Mouse (Mus musculus) layer of hippocampus, adult 2 months (tissue): ENCODE results near the gene Spata31d1a. TPM values are rescaled to one million over a fixed set of nuclear protein-coding genes. Genes with fewer than 3 reads are reported as not detected.
A peak's percentile ranks its signal among the peaks of the same experiment; 100 is the strongest.

ENCODE experiments used
- DNase-seq, 2 experiments: peaks; one replicate each; pipeline ENCODE4 v3.0.0; 2022; ENCODE audit warnings: low spot score in 2 of 2
- H3K27ac ChIP-seq: fragments of 200-600 bp; 2 replicates; pipeline ENCODE4 v1.8.1; 2022
- H3K4me3 ChIP-seq: fragments of 200-600 bp; 2 replicates; pipeline ENCODE4 v1.8.1; 2022; ENCODE audit warnings: mild to moderate bottlenecking
- CTCF ChIP-seq: fragments of 200-600 bp; conservative IDR thresholded peaks from 2 replicates; pipeline ENCODE4 v1.8.1; 2022; ENCODE audit warnings: antibody characterized with exemption, mild to moderate bottlenecking, moderate library complexity
- total RNA-seq, 2 experiments: library from RNA; stranded (reverse); gene quantifications; 2 replicates each; pipeline ENCODE4 v1.2.3; 2021

The Spata31d1a gene
- total RNA-seq, 2 experiments from 2014 or later, result 0.22 to 0.26 TPM

- no peak for TF ChIP-seq CTCF
- DNase-seq, result no peak
- Histone ChIP-seq H3K4me3 (no peak overlapping the region), H3K27ac (no peak overlapping the region)
Observed at GRCm38 (mm10) chr13:59691478-59691877, 18.7 kb downstream of the Spata31d1a start.

- Histone ChIP-seq H3K4me3 (no peak overlapping the region), H3K27ac (no peak overlapping the region)
- no peak for DNase-seq
- TF ChIP-seq CTCF, result no peak
Observed at GRCm38 (mm10) chr13:59690576-59690975, 19.6 kb downstream of the Spata31d1a start.

GRCm38 (mm10) chr13:59689843-59690242, 20.3 kb downstream of the Spata31d1a start:
- TF ChIP-seq CTCF, result no peak
- H3K4me3 ChIP-seq, result no peak overlapping the region

GRCm38 (mm10) chr13:59689313-59689712, 20.8 kb downstream of the Spata31d1a start:
- Histone ChIP-seq H3K4me3 (no peak overlapping the region), H3K27ac (no peak overlapping the region)
- no peak for DNase-seq
- TF ChIP-seq CTCF, result no peak

More at GRCm38 (mm10) chr13:59689843-59690242, 20.3 kb downstream of the Spata31d1a start:
- DNase-seq, result no peak
- no peak overlapping the region for H3K27ac ChIP-seq

- no peak for DNase-seq
- Histone ChIP-seq H3K4me3 (no peak overlapping the region), H3K27ac (no peak overlapping the region)
- TF ChIP-seq CTCF, result peak; percentile 73
Observed at GRCm38 (mm10) chr13:59688338-59688770, 21.8 kb downstream of the Spata31d1a start.

- Histone ChIP-seq H3K27ac (no peak overlapping the region), H3K4me3 (no peak overlapping the region)
- no peak for TF ChIP-seq CTCF
- DNase-seq, result no peak
Observed at GRCm38 (mm10) chr13:59685236-59685635, 24.9 kb downstream of the Spata31d1a start.

GRCm38 (mm10) chr13:59682629-59683028, 27.5 kb downstream of the Spata31d1a start:
- TF ChIP-seq CTCF, result no peak
- no peak overlapping the region for H3K27ac ChIP-seq
- no peak overlapping the region for H3K4me3 ChIP-seq
- DNase-seq, result no peak

- no peak for DNase-seq
- no peak overlapping the region for H3K27ac ChIP-seq
- no peak for TF ChIP-seq CTCF
Observed at GRCm38 (mm10) chr13:59679908-59680307, 30.2 kb downstream of the Spata31d1a start.

GRCm38 (mm10) chr13:59679306-59679705, 30.8 kb downstream of the Spata31d1a start:
- H3K4me3 ChIP-seq, result no peak overlapping the region
- no peak for DNase-seq
- TF ChIP-seq CTCF, result no peak
- no peak overlapping the region for H3K27ac ChIP-seq

More at GRCm38 (mm10) chr13:59679908-59680307, 30.2 kb downstream of the Spata31d1a start:
- H3K4me3 ChIP-seq, result no peak overlapping the region

GRCm38 (mm10) chr13:59676316-59677229, 33.6 kb downstream of the Spata31d1a start:
- Histone ChIP-seq H3K4me3 (no peak overlapping the region), H3K27ac (peak overlapping the region; percentile 93; the same call in 1 of the 2 replicates)
- no peak for DNase-seq
- TF ChIP-seq CTCF, result no peak

GRCm38 (mm10) chr13:59675151-59676011, 34.7 kb downstream of the Spata31d1a start, which contains the start of gene Golm1:
Gene Golm1, minus strand, starts transcription at chr13:59675811.
- Histone ChIP-seq H3K27ac (peak within 1 kb of the TSS; percentile 93), H3K4me3 (peak within 1 kb of the TSS; percentile 88)
- no peak for DNase-seq
- peak; percentile 32 for TF ChIP-seq CTCF

- peak overlapping the region; percentile 88 for H3K4me3 ChIP-seq
- no peak for TF ChIP-seq CTCF
- H3K27ac ChIP-seq, result peak overlapping the region; percentile 93
- no peak for DNase-seq
Observed at GRCm38 (mm10) chr13:59674761-59675150, 35.4 kb downstream of the Spata31d1a start.

- DNase-seq, result no peak
- TF ChIP-seq CTCF, result no peak
- Histone ChIP-seq H3K27ac (peak overlapping the region; percentile 93), H3K4me3 (peak overlapping the region; percentile 88)
Observed at GRCm38 (mm10) chr13:59674215-59674614, 35.9 kb downstream of the Spata31d1a start.
